Comparison of ENCODE assay signal across 29 mouse cellular contexts in genomic region chr10:49762607-49763006, GRCm38 (mm10). TPM values are rescaled to one million over a fixed set of nuclear protein-coding genes. Genes with fewer than 3 reads are reported as not detected.
A peak's percentile ranks its signal among the peaks of the same experiment; 100 is the strongest.
DNase-seq lines count a peak whose midpoint lies in the region; ATAC-seq lines count a peak whose summit lies in the region.
"Had no signal": no experiment of that assay in that cellular context is flagged by ENCODE, and none has a peak within 500 bp of the region (broad histone marks: within the 10 kb centered on the region; RNA-seq: fewer than 3 reads in every experiment).

No protein-coding gene starts in this region.

- ATAC-seq in forebrain, embryonic 13.5 days, result peak; percentile 63; the same call in 1 of the 2 replicates
- no peak for ATAC-seq in forebrain, embryonic 16.5 days
- ATAC-seq in midbrain, embryonic 12.5 days (ENCODE audit: low FRiP score, low read depth), result peak; percentile 60; the same call in 1 of the 2 replicates
- ATAC-seq in midbrain, embryonic 11.5 days (ENCODE audit: low FRiP score), result no peak
- ATAC-seq in neural tube, embryonic 14.5 days (ENCODE audit: low read depth), result peak; percentile 66; the same call in 1 of the 2 replicates
- peak; percentile 76 for ATAC-seq in midbrain, embryonic 15.5 days (replicated peaks)
- ATAC-seq: Patski had no signal

- WGBS in forebrain, embryonic 13.5 days, result 42% methylated on average over 2 of the region's 2 CpGs
- 30% methylated on average over 2 of the region's 2 CpGs for whole genome bisulfite sequencing in forebrain, embryonic 16.5 days
- WGBS in midbrain, embryonic 12.5 days, result 48% methylated on average over 2 of the region's 2 CpGs
- 65% methylated on average over 2 of the region's 2 CpGs for WGBS in midbrain, embryonic 11.5 days
- 27% methylated on average over 2 of the region's 2 CpGs for WGBS in neural tube, embryonic 14.5 days
- 28% methylated on average over 2 of the region's 2 CpGs for WGBS in midbrain, embryonic 15.5 days

- H3K36me3 ChIP-seq in forebrain, embryonic 13.5 days (ENCODE audit: poor library complexity, severe bottlenecking), result 0 out of 2 replicates have a peak, but pooled peaks cover 5% of the 10 kb centered on the region
- no peaks in the 10 kb centered on the region for H3K36me3 ChIP-seq in forebrain, embryonic 16.5 days (ENCODE audit: control insufficient read depth, insufficient read depth)
- no peaks in the 10 kb centered on the region for H3K36me3 ChIP-seq in midbrain, embryonic 12.5 days
- H3K36me3 ChIP-seq in midbrain, embryonic 11.5 days (ENCODE audit: control insufficient read depth, insufficient read depth, low read length), result no peaks in the 10 kb centered on the region
- no peaks in the 10 kb centered on the region for H3K36me3 ChIP-seq in neural tube, embryonic 14.5 days (ENCODE audit: control insufficient read depth, insufficient read depth, low read length)
- H3K36me3 ChIP-seq in midbrain, embryonic 15.5 days (replicated peaks), result no peaks in the 10 kb centered on the region
- H3K36me3 ChIP-seq: embryonic facial prominence, embryonic 12.5 days; embryonic facial prominence, embryonic 15.5 days; G1E; heart, embryonic 12.5 days; heart, embryonic 15.5 days; hindbrain, embryonic 10.5 days had no signal

- H3K27ac ChIP-seq in forebrain, embryonic 13.5 days, result no peak overlapping the region
- H3K27ac ChIP-seq in forebrain, embryonic 16.5 days (ENCODE audit: low read length), result no peak overlapping the region
- no peak overlapping the region for H3K27ac ChIP-seq in midbrain, embryonic 12.5 days (replicated peaks)
- H3K27ac ChIP-seq in midbrain, embryonic 11.5 days (ENCODE audit: low read depth, low read length), result no peak overlapping the region
- H3K27ac ChIP-seq in neural tube, embryonic 14.5 days (ENCODE audit: low read depth, low read length), result no peak overlapping the region
- no peak overlapping the region for H3K27ac ChIP-seq in midbrain, embryonic 15.5 days
- H3K27ac ChIP-seq: embryonic facial prominence, embryonic 12.5 days; embryonic facial prominence, embryonic 15.5 days; gastrocnemius, adult 2 months; heart, embryonic 15.5 days; hindbrain, embryonic 10.5 days; hindbrain, embryonic 14.5 days had no signal

- no peaks in the 10 kb centered on the region for H3K9me3 ChIP-seq in forebrain, embryonic 13.5 days (replicated peaks)
- H3K9me3 ChIP-seq in forebrain, embryonic 16.5 days (ENCODE audit: control insufficient read depth, low read length), result no peaks in the 10 kb centered on the region
- H3K9me3 ChIP-seq in midbrain, embryonic 12.5 days, result no peaks in the 10 kb centered on the region
- H3K9me3 ChIP-seq in midbrain, embryonic 11.5 days (ENCODE audit: control insufficient read depth, low read length), result no peaks in the 10 kb centered on the region
- H3K9me3 ChIP-seq in neural tube, embryonic 14.5 days (ENCODE audit: control insufficient read depth, low read length), result no peaks in the 10 kb centered on the region
- H3K9me3 ChIP-seq in midbrain, embryonic 15.5 days, result no peaks in the 10 kb centered on the region
- H3K9me3 ChIP-seq: embryonic facial prominence, embryonic 12.5 days; embryonic facial prominence, embryonic 15.5 days; G1E; heart, embryonic 12.5 days; heart, embryonic 15.5 days; hindbrain, embryonic 10.5 days had no signal

- H3K27me3 ChIP-seq in forebrain, embryonic 13.5 days, result no peaks in the 10 kb centered on the region
- no peaks in the 10 kb centered on the region for H3K27me3 ChIP-seq in forebrain, embryonic 16.5 days (replicated peaks; ENCODE audit: control insufficient read depth, insufficient read depth, low read length)
- H3K27me3 ChIP-seq in midbrain, embryonic 12.5 days, result no peaks in the 10 kb centered on the region
- H3K27me3 ChIP-seq in midbrain, embryonic 11.5 days (ENCODE audit: control insufficient read depth, insufficient read depth, low read length), result no peaks in the 10 kb centered on the region
- H3K27me3 ChIP-seq in neural tube, embryonic 14.5 days (ENCODE audit: control insufficient read depth, insufficient read depth, low read length), result no peaks in the 10 kb centered on the region
- H3K27me3 ChIP-seq in midbrain, embryonic 15.5 days (replicated peaks), result no peaks in the 10 kb centered on the region
- H3K27me3 ChIP-seq: CH12.LX; embryonic facial prominence, embryonic 12.5 days; embryonic facial prominence, embryonic 15.5 days; heart, embryonic 12.5 days; heart, embryonic 15.5 days; Patski had no signal

- no peak overlapping the region for H3K4me3 ChIP-seq in forebrain, embryonic 13.5 days
- H3K4me3 ChIP-seq in forebrain, embryonic 16.5 days (replicated peaks; ENCODE audit: low read length), result no peak overlapping the region
- no peak overlapping the region for H3K4me3 ChIP-seq in midbrain, embryonic 12.5 days
- no peak overlapping the region for H3K4me3 ChIP-seq in midbrain, embryonic 11.5 days (ENCODE audit: low read depth, low read length)
- H3K4me3 ChIP-seq in neural tube, embryonic 14.5 days (ENCODE audit: low read depth, low read length), result no peak overlapping the region
- no peak overlapping the region for H3K4me3 ChIP-seq in midbrain, embryonic 15.5 days
- H3K4me3 ChIP-seq: embryonic facial prominence, embryonic 12.5 days; embryonic facial prominence, embryonic 15.5 days; gastrocnemius, adult 2 months; heart, embryonic 12.5 days; heart, embryonic 15.5 days; hindbrain, embryonic 10.5 days had no signal

- no peak overlapping the region for H3K9ac ChIP-seq in forebrain, embryonic 13.5 days
- H3K9ac ChIP-seq in forebrain, embryonic 16.5 days (replicated peaks; ENCODE audit: low read depth, low read length), result no peak overlapping the region
- H3K9ac ChIP-seq in midbrain, embryonic 12.5 days (replicated peaks), result no peak overlapping the region
- no peak overlapping the region for H3K9ac ChIP-seq in midbrain, embryonic 11.5 days (ENCODE audit: low read length)
- no peak overlapping the region for H3K9ac ChIP-seq in neural tube, embryonic 14.5 days (replicated peaks; ENCODE audit: low read depth, low read length)
- H3K9ac ChIP-seq in midbrain, embryonic 15.5 days, result no peak overlapping the region
- H3K9ac ChIP-seq: embryonic facial prominence, embryonic 12.5 days; embryonic facial prominence, embryonic 15.5 days; heart, embryonic 12.5 days; heart, embryonic 15.5 days; hindbrain, embryonic 14.5 days had no signal

- H3K4me2 ChIP-seq in forebrain, embryonic 13.5 days, result no peak overlapping the region
- no peak overlapping the region for H3K4me2 ChIP-seq in forebrain, embryonic 16.5 days (ENCODE audit: low read length)
- no peak overlapping the region for H3K4me2 ChIP-seq in midbrain, embryonic 12.5 days (replicated peaks)
- no peak overlapping the region for H3K4me2 ChIP-seq in midbrain, embryonic 11.5 days
- H3K4me2 ChIP-seq in neural tube, embryonic 14.5 days (ENCODE audit: low read depth, low read length), result no peak overlapping the region
- H3K4me2 ChIP-seq in midbrain, embryonic 15.5 days, result no peak overlapping the region
- H3K4me2 ChIP-seq: embryonic facial prominence, embryonic 12.5 days; embryonic facial prominence, embryonic 15.5 days; heart, embryonic 12.5 days; heart, embryonic 15.5 days; hindbrain, embryonic 14.5 days had no signal

- no peak for DNase-seq in midbrain, embryonic 11.5 days (ENCODE audit: low spot score, missing footprints)
- no peak for DNase-seq in neural tube, embryonic 10.5 days (ENCODE audit: extremely low spot score, low spot score)
- DNase-seq in ovary, postnatal 14 days (ENCODE audit: low spot score), result no peak
- DNase-seq: adrenal gland, postnatal 10 days; adrenal gland, postnatal 36 days; B cell, adult 2 months; cerebellum, adult 11 months; cerebellum, adult 2 months; cerebellum, adult 9-11 months; cerebellum, postnatal 25 days; gastrocnemius, adult 2 months; gastrocnemius, postnatal 14 days; heart, adult 18-20 months; heart, postnatal 10 days; heart, postnatal 36 days had no signal

- no peaks in the 10 kb centered on the region for H3K4me1 ChIP-seq in forebrain, embryonic 13.5 days
- H3K4me1 ChIP-seq in forebrain, embryonic 16.5 days (replicated peaks; ENCODE audit: control insufficient read depth, insufficient read depth, low read length), result peaks cover 2% of the 10 kb centered on the region; the same call in 1 of the 2 replicates
- no peaks in the 10 kb centered on the region for H3K4me1 ChIP-seq in midbrain, embryonic 12.5 days
- no peaks in the 10 kb centered on the region for H3K4me1 ChIP-seq in midbrain, embryonic 11.5 days (ENCODE audit: control insufficient read depth, insufficient read depth, low read length)
- H3K4me1 ChIP-seq in neural tube, embryonic 14.5 days (ENCODE audit: control insufficient read depth, insufficient read depth, low read length), result no peaks in the 10 kb centered on the region; the same call in 1 of the 2 replicates
- H3K4me1 ChIP-seq in midbrain, embryonic 15.5 days, result no peaks in the 10 kb centered on the region
- H3K4me1 ChIP-seq: embryonic facial prominence, embryonic 12.5 days; embryonic facial prominence, embryonic 15.5 days; heart, embryonic 12.5 days; heart, embryonic 15.5 days; hindbrain, embryonic 10.5 days had no signal

RNA-seq across cellular contexts. Expression of gene Grik2, which starts 26.0 kb away (rescaled TPM):
- polyA plus RNA-seq in forebrain, embryonic 13.5 days (2015; fragmentation: Nextera tagmentation; extraction: Ambion mirVana), result 28.1 and 31.9 TPM in 2 replicates
- polyA plus RNA-seq in forebrain, embryonic 16.5 days (2015; fragmentation: Nextera tagmentation; extraction: Ambion mirVana), result 35.6 and 38.5 TPM in 2 replicates
- 20.2 and 23.9 TPM in 2 replicates for polyA plus RNA-seq in midbrain, embryonic 12.5 days (2016; fragmentation: Nextera tagmentation; extraction: Ambion mirVana)
- 15.5 and 17.5 TPM in 2 replicates for polyA plus RNA-seq in midbrain, embryonic 11.5 days (2014; fragmentation: Nextera tagmentation; extraction: Ambion mirVana)
- 53.9 and 69.6 TPM in 2 replicates for polyA plus RNA-seq in neural tube, embryonic 14.5 days (2014; fragmentation: Nextera tagmentation; extraction: Ambion mirVana)
- 34.0 and 35.2 TPM in 2 replicates for polyA plus RNA-seq in midbrain, embryonic 15.5 days (2015; fragmentation: Nextera tagmentation; extraction: Ambion mirVana)
- polyA plus RNA-seq: G1E had no signal

Comparison
In these comparisons a context has a peak if more than half of its experiments do, and no peak if none do; other contexts are left out.
1. ATAC-seq: peak in forebrain, embryonic 13.5 days (single experiment), midbrain, embryonic 12.5 days (single experiment), neural tube, embryonic 14.5 days (single experiment) and midbrain, embryonic 15.5 days (single experiment); none in forebrain, embryonic 16.5 days (single experiment) and midbrain, embryonic 11.5 days (single experiment).